Mouse (Mus musculus) forebrain, embryonic 10.5 days (tissue): ENCODE data around the gene Cfap69. TPM values are rescaled to one million over a fixed set of nuclear protein-coding genes. Genes with fewer than 3 reads are reported as not detected.
"Not testable (repeated sequence)": the region's sequence is repeated elsewhere in the genome, so short reads cannot be mapped to it uniquely, and the experiment has no call there.

Experiments used
- DNase-seq: peaks from one replicate; pipeline ENCODE4 v3.0.0-alpha.2; 2017; ENCODE audit warnings: low spot score; ENCODE audit errors: extremely low spot score
- H3K27ac ChIP-seq: fragments of 300-500 bp; sonication (generic); 2 replicates; pipeline ENCODE4 v1.5.1; 2016; ENCODE audit warnings: mild to moderate bottlenecking
- H3K27me3 ChIP-seq: fragments of 300-500 bp; sonication (generic); 2 replicates; pipeline ENCODE4 v1.6.1; 2016; ENCODE audit warnings: mild to moderate bottlenecking; ENCODE audit not compliant: poor library complexity, severe bottlenecking
- H3K36me3 ChIP-seq: fragments of 300-500 bp; sonication (generic); replicated peaks from 2 replicates; pipeline ENCODE4 v1.6.1; 2016; ENCODE audit warnings: mild to moderate bottlenecking, moderate library complexity
- H3K4me1 ChIP-seq: fragments of 300-500 bp; sonication (generic); 2 replicates; pipeline ENCODE4 v1.6.1; 2016
- H3K4me3 ChIP-seq: fragments of 300-500 bp; sonication (generic); 2 replicates; pipeline ENCODE4 v1.5.1; 2016; ENCODE audit warnings: mild to moderate bottlenecking, moderate library complexity
- H3K9me3 ChIP-seq: fragments of 300-500 bp; sonication (generic); 2 replicates; pipeline ENCODE4 v1.6.1; 2016; ENCODE audit warnings: mild to moderate bottlenecking, moderate library complexity
- WGBS: fragments of 180-500 bp; shearing (Covaris S2); methylation state at CpG from one replicate; pipeline ENCODE4 v1.1.7; 2016; 5-methylcytosine and 5-hydroxymethylcytosine counted together
- polyA plus RNA-seq: library from polyadenylated mRNA; unstranded; fragments of >200 nt; fragmentation: Nextera tagmentation; extraction: Ambion mirVana; gene quantifications from 2 replicates; pipeline ENCODE4 v1.2.1, GENCODE M21; 2016

Gene Cfap69
- polyA plus RNA-seq, 1 experiment from 2014 or later: 3.8 TPM

- Histone ChIP-seq H3K36me3 (no peaks in the 10 kb centered on the region), H3K27ac (no peak overlapping the region), H3K27me3 (peaks cover 18% of the 10 kb centered on the region), H3K9me3 (no peaks in the 10 kb centered on the region), H3K4me1 (peaks cover 7% of the 10 kb centered on the region), H3K4me3 (no peak overlapping the region)
- DNase-seq: no peak
- WGBS: 92% methylated on average over 6 of the region's 6 CpGs
These were observed 24.2 kb upstream of the Cfap69 start for GRCm38 (mm10) chr5:5688228-5688627.

DNA sequence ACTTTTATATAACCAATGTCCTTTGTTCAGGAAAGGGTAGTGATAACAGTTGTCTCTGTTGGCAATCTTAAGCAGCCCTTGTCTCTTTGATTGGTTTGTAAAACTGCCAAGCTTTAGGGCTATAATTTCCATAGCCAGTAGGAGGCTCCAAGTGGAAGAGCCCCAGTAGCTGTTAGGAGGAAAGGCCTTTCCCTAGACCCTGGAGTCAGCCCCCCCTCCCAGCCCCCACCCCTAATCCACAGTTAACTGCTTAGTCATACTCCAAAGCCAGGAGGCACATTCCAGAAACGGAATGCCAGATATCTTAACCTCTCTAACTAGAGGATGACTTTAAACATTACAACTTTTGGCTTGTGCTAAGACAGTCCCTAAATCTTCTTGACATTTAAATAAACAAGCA is 22.9 kb upstream of the Cfap69 start:
- H3K27ac ChIP-seq: no peak overlapping the region
- no peak for DNase-seq
- WGBS: 13% methylated on average over 1 of the region's 1 CpGs

DNA sequence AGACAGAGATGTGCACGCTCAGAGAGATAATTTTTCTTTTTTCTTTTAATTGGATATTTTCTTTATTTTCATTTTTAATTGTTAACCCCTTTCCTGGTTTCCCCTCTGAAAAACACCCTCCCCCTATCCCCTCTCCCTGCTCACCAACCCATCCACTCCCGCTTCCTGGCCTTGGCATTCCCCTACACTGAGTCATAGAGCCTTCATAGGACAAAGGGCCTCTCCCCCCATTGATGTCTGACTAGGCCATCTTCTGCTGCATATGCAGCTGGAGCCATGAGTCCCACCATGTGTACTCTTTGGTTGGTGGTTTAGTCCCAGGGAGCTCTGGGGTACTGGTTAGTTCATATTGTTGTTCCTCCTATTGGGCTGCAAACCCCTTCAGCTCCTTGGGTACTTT is 20.9 kb upstream of the Cfap69 start:
- H3K36me3 ChIP-seq, H3K27me3 ChIP-seq, H3K4me1 ChIP-seq, H3K9me3 ChIP-seq, DNase-seq, H3K4me3 ChIP-seq, H3K27ac ChIP-seq: not testable (repeated sequence)
- WGBS: 84% methylated on average over 2 of the region's 2 CpGs

More for the DNA sequence above, 22.9 kb upstream of the Cfap69 start:
- no peaks in the 10 kb centered on the region for H3K36me3 ChIP-seq
- 0 out of 2 replicates have a peak, but pooled peaks cover 6% of the 10 kb centered on the region for H3K27me3 ChIP-seq
- H3K9me3 ChIP-seq: no peaks in the 10 kb centered on the region
- H3K4me3 ChIP-seq: no peak overlapping the region
- no peaks in the 10 kb centered on the region for H3K4me1 ChIP-seq

GRCm38 (mm10) chr5:5683292-5683691 is 19.3 kb upstream of the Cfap69 start:
- no peaks in the 10 kb centered on the region for H3K4me1 ChIP-seq
- no peaks in the 10 kb centered on the region for H3K27me3 ChIP-seq
- H3K27ac ChIP-seq: no peak overlapping the region
- no peaks in the 10 kb centered on the region for H3K9me3 ChIP-seq
- peaks cover 4% of the 10 kb centered on the region; the same call in 1 of the 2 replicates for H3K36me3 ChIP-seq
- no peak overlapping the region for H3K4me3 ChIP-seq
- DNase-seq: no peak
- 80% methylated on average over 4 of the region's 4 CpGs for WGBS

GRCm38 (mm10) chr5:5679459-5679858 is 15.4 kb upstream of the Cfap69 start:
- Histone ChIP-seq H3K27me3 (no peaks in the 10 kb centered on the region), H3K9me3 (no peaks in the 10 kb centered on the region), H3K36me3 (peaks cover 31% of the 10 kb centered on the region), H3K4me1 (no peaks in the 10 kb centered on the region), H3K27ac (no peak overlapping the region), H3K4me3 (no peak overlapping the region)
- DNase-seq: no peak

DNA sequence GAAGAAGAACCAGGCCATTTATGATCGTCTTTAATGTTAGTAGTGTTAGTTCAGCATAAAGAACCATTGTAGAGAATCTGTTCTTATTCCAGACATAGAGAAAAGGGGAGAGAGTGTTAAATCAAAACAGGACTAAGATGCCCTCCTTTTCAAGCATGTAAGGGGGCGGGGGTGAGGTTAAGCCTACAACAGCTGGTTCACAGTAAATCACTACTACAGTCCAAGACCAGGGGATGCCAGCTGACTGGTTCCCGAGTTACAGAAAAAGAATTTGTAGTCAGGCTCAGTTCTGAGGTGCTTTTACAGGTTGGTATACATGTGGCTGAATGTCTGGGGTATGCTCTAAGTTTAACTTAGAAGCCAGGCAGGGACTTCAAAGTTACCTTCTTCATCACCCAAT is 12.0 kb upstream of the Cfap69 start:
- Histone ChIP-seq H3K27ac (no peak overlapping the region), H3K4me1 (no peaks in the 10 kb centered on the region), H3K27me3 (no peaks in the 10 kb centered on the region), H3K36me3 (peaks cover 47% of the 10 kb centered on the region), H3K9me3 (no peaks in the 10 kb centered on the region), H3K4me3 (no peak overlapping the region)
- WGBS: 88% methylated on average over 3 of the region's 3 CpGs
- no peak for DNase-seq

- H3K27ac ChIP-seq: no peak overlapping the region
- 85% methylated on average over 7 of the region's 7 CpGs for WGBS
- peaks cover 23% of the 10 kb centered on the region for H3K36me3 ChIP-seq
- DNase-seq: no peak
- H3K4me3 ChIP-seq: no peak overlapping the region
- no peaks in the 10 kb centered on the region for H3K27me3 ChIP-seq
- no peaks in the 10 kb centered on the region for H3K9me3 ChIP-seq
- peaks cover 11% of the 10 kb centered on the region for H3K4me1 ChIP-seq
These were observed 4.9 kb upstream of the Cfap69 start for GRCm38 (mm10) chr5:5668920-5669319.

DNA sequence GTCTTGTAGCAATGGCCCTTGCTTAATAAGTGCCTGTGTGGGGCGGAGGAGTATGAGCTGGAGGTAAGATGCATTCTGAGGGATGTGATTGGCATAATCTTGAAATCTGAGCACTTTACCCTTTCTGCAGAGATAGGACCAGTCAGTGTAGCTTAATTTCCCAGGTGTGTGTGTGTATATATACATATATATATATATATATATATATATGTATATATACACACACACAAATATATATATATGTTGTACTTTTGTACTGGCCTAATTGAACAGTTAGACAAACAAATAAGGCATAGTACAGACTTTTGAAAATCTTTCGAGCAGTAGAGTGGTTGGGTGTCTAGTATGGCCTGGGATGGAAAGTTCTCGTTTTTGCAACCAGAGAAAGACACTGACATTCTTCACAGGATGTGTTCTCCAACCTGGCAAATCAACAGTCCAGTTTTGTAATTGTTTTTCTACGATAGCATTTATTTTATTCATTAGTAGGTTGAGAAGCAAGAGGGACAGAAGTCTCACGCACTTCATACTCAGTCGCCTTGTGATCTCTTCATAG is 410 bp upstream of the Cfap69 start:
- H3K9me3 ChIP-seq: no peaks in the 10 kb centered on the region
- H3K27ac ChIP-seq: peak overlapping the region; percentile 88
- DNase-seq: no peak
- H3K4me1 ChIP-seq: peaks cover 20% of the 10 kb centered on the region
- peaks cover 5% of the 10 kb centered on the region; the same call in 1 of the 2 replicates for H3K27me3 ChIP-seq
- WGBS: 60% methylated on average over 6 of the region's 6 CpGs
- H3K4me3 ChIP-seq: peak overlapping the region; percentile 84
- H3K36me3 ChIP-seq: peaks cover 7% of the 10 kb centered on the region

DNA sequence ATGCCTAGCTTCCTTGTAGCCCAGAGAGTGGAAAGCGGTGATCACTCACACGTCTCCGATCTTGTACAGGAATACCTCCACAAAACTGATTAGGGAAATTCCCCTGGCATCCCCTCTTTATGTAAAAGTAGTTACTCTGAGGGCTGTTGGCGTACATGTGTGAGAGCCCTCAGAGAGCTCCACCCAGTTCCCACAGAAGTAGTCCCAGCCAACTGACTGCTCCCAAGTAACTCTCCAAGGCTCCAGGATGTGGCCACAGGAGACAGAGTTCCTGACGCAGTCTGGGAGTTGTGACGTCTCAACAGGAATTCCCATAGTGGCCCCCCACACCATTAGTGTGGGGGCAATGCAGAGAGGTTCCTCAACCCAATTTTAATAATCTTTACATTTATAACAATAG is 982 bp downstream of the Cfap69 start:
- Histone ChIP-seq H3K4me3 (peak overlapping the region; percentile 84), H3K36me3 (no peaks in the 10 kb centered on the region), H3K4me1 (peaks cover 20% of the 10 kb centered on the region), H3K27ac (no peak overlapping the region), H3K9me3 (no peaks in the 10 kb centered on the region), H3K27me3 (peaks cover 5% of the 10 kb centered on the region; the same call in 1 of the 2 replicates)
- DNase-seq: no peak
- 45% methylated on average over 6 of the region's 6 CpGs for WGBS

DNA sequence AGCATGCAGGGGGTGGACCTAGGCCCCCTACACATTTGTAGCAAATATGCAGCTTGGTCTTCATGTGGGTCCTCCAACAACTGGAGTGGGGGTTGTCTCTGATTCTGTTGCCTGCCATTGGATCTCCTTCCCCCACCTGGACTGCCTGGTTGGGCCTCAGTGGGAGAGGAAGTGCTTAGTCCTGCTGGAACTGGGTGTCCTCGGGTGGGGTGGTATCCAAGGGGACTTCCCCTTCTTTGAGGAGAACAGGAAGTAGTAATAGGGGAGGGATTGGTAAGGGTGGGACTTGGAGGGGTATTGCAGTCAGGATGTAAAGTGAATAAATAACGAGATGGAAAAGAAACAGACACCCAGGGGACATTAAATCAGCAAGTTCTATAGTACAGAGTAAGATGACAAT is 5.4 kb downstream of the Cfap69 start:
- Histone ChIP-seq H3K4me3 (no peak overlapping the region), H3K9me3 (no peaks in the 10 kb centered on the region), H3K27ac (no peak overlapping the region), H3K27me3 (peaks cover 5% of the 10 kb centered on the region; the same call in 1 of the 2 replicates), H3K36me3 (no peaks in the 10 kb centered on the region), H3K4me1 (peaks cover 8% of the 10 kb centered on the region)
- WGBS: 71% methylated on average over 2 of the region's 2 CpGs
- no peak for DNase-seq

DNA sequence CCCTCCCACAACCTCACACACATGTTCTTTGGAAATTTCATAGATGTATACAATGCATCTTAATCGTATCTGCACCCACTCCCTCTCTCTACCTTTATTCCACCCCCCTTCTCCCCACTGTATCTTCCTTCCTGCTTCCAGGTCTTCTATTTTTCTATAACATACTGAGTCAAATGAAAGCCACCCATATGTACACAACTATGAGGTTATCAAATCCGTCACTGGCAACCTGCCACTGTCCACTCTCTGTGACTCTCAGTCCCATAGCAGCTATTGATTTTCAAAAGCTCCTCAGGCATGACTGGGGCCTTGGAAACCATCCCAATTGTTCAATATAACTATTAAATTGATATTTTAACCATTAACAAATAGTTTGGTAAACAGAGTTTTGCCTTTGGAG is 6.1 kb downstream of the Cfap69 start:
- no peak for DNase-seq
- peaks cover 2% of the 10 kb centered on the region; the same call in 1 of the 2 replicates for H3K27me3 ChIP-seq
- WGBS: 79% methylated on average over 2 of the region's 2 CpGs
- H3K4me1 ChIP-seq: peaks cover under 1% of the 10 kb centered on the region; the same call in 1 of the 2 replicates
- no peaks in the 10 kb centered on the region for H3K9me3 ChIP-seq
- H3K4me3 ChIP-seq: no peak overlapping the region
- H3K27ac ChIP-seq: no peak overlapping the region
- H3K36me3 ChIP-seq: no peaks in the 10 kb centered on the region

DNA sequence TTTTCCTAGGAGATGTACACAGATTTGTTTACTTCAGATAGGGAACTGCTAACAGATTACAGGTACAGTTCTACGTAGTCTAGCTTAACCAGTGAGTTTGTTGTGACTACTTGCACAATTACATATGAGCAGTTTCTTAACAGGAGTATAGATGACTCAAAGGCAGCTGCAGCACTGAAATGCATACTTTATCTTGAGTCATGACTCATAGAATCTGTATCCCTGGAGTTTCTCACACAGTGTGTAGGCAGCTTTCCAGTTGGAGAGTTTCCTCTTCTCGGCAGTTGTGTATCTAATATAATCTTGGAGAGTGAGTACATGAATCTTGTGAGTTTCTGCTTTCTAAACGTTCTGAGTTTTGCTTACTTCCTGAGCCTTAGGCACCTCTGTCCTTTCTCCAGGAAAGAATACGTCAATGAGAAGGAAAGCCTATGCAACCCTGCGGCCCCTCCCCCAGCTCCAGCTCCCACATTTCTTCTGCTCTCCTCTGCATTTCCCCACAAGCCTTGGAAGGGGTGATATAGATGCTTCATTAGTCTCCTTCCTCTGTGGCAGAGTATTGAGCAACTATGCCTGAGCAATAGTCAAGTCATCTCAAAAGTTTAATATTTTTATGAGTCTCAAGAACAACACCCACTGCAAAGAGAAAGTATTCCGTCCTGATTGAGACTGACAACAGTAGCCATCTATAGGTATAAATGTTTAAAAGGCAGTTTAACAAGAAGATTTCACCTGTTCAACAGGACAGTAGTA is 15.0 kb downstream of the Cfap69 start:
- 77% methylated on average over 6 of the region's 6 CpGs for WGBS
- H3K4me1 ChIP-seq: no peaks in the 10 kb centered on the region
- H3K4me3 ChIP-seq: no peak overlapping the region
- H3K27me3 ChIP-seq: no peaks in the 10 kb centered on the region
- no peak overlapping the region for H3K27ac ChIP-seq
- DNase-seq: no peak
- H3K9me3 ChIP-seq: no peaks in the 10 kb centered on the region
- H3K36me3 ChIP-seq: no peaks in the 10 kb centered on the region

DNA sequence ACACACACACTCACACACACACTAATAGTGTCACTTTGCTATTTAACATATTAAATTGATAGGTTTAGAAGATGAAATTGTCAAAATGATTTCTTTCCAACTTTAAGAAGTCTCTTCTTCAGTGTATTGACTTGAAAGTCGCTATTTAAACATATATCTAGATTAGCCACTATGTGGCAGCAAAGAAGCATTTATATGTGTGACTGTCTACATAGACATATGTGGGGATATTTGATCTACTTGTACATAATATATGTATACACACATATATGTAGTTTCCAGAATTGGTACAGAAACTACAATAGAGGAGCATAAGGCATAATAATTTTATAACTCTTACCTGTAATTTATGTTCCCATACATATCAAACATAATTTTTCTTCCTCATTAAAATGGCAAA is 17.9 kb downstream of the Cfap69 start:
- DNase-seq: no peak
- Histone ChIP-seq H3K4me3 (no peak overlapping the region), H3K27ac (no peak overlapping the region), H3K9me3 (no peaks in the 10 kb centered on the region), H3K27me3 (no peaks in the 10 kb centered on the region), H3K36me3 (no peaks in the 10 kb centered on the region), H3K4me1 (no peaks in the 10 kb centered on the region)
- WGBS: 2% methylated on average over 1 of the region's 1 CpGs
